Mouse (Mus musculus): ENCODE results near the gene Soga1.

Soga1 gene

DNA sequence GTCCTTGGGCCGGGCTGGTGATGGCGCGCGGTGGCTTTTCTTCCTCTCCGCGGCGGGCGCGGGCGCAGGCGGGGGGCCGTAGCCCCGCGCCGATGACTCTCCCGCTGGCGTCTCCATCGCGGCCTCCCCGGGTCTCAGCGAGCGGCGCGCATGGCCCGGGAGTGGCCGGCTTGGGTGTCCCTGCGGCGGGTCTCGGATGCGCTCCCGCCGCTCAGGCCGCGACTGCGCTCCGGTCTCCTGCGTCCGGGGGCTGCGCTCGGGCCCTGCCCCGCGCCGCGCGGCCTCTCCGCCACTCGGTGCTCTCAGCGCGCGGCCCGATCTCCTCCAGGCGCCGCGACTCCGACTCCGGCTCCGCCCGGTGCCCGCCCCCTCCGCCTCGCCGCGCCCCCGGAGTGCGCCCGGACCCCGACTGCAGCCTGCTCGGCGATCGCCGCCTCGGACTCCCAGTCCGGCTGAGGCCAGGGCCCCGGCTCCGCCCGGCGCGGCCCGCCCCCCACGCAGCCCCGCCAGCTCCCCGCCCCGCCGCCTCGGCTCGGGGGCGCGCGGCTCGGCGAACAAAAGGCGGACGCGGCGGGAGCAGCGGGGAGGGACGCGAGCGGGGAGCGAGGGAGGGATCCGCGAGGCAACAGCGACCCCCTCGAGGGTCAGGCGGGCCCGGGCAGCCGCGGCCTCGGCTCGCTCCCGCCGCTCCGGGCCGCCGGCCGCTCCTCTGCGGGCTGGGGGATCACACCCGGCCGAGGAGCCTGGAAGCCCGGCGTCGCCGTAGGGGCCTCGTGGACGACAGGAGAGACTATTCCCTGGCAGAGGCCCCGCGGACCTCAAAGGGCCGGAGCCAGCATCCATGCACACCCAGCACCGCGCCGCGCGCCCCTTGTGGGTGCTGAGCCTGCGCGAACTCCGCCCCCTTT lies at the start of gene Soga1:
Gene Soga1, minus strand, starts transcription at position 462 of the 908 bp plus-strand sequence.
- DNase-seq (ENCODE audit: low read depth in 2 of 2, low spot score in 2 of 2), result peak in 1 of 2 experiments; percentile 20

DNA sequence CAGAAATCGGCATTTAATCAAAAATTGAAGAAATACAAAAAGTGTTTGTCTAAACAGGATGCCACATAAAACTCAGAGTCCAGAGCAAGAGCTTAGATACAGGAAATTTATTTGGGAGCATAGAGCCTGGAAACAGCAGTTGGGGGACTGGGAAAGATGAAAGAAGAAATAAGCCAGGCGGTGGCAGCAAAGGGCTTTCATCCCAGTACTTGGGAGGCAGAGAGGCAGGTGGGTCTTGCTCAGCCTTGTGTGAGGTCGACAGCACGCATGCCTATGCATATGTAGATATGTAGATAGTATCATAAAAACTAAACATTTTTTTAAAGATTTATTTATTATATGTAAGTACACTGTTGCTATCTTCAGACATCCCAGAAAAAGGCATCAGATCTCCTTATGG lies 49.0 kb upstream of the Soga1 start:
- DNase-seq (ENCODE audit: low read depth in 2 of 2, low spot score in 2 of 2), result no peak

GRCm38 (mm10) chr2:157127370-157127769 lies 48.3 kb upstream of the Soga1 start:
- DNase-seq (ENCODE audit: low read depth in 2 of 2, low spot score in 2 of 2), result no peak

DNA sequence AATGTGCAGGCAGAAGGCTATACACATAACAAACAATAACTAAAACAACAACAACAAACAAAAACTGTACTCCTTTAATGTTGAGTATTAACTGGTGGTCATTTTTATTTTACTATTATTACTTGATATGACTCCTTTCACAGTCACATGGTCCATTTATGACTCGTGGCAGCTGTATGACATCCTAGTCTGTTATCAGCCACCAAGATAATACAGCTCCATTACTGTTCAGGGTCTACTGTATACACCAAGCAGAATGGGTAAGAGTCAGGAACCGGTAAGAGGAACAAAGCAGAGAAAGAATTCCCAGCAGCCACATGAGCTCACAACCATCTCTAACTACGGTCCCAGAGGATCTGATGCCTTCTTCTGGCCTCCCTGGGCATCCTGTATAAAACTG lies 46.2 kb upstream of the Soga1 start:
- DNase-seq (ENCODE audit: low read depth in 2 of 2, low spot score in 2 of 2), result no peak

- DNase-seq (ENCODE audit: low read depth in 2 of 2, low spot score in 2 of 2), result peak; percentile 72 to 80
Observed at GRCm38 (mm10) chr2:157121766-157122165, 42.7 kb upstream of the Soga1 start.

DNA sequence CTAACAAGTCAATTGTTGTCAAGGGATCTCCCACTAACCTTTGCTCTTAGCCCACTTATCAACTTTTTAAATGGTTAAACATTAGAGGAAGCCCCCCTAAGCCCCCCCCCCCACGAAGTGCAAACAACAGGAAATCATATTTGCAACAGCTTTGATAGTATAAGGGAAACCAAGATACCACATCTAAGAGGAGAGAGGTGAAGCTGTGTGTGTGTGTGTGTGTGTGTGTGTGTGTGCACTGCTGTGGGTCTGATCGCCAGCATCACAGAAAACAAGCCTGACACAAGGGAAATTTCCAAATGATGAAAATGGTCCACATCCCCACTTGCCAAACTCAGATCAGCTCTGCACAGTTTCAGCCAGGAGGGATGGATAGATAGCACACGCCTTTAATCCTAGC lies 40.0 kb upstream of the Soga1 start:
- peak; percentile 56 to 74 for DNase-seq (ENCODE audit: low read depth in 2 of 2, low spot score in 2 of 2)

DNA sequence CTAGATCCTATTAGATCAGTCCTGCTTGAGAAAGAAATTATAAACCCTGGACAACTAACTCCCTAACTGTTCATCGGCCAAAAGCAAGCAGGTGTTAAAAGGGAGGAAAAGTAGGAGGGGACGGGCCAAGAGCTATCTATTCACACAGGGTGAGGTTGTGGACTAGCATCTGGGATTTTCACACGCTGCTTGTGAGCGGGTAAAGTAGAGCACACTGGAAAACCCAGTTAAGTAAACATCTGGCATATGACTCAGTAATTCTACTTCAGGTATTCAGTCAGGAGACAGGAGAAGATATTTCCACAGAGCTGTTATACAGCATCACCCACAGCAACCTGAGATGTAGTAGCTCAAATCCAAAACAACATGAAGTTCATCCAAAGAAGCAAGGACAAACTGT lies 39.5 kb upstream of the Soga1 start:
- no peak for DNase-seq (ENCODE audit: low read depth in 2 of 2, low spot score in 2 of 2)

- peak in 1 of 2 experiments; percentile 51 for DNase-seq (ENCODE audit: low read depth in 2 of 2, low spot score in 2 of 2)
Observed at GRCm38 (mm10) chr2:157116964-157117363, 37.9 kb upstream of the Soga1 start.

DNA sequence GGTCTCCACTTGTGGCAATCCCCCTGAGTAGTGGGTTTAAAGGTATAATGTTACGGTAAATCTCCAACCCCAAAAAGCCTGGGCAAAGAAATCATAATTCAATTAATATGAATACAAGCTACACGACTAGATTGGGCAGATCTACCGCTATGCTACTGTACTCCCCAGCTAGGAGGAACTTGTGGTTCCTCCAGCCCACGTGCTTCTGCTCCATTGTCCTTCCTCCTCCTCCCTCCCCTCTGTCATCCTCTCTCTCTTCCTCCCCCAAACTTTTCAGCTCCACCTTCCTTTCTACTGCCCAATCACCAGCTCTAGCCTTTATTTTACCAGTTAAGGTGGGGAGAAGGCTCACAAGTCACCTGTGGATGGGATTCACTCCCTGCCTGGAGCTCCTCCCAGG lies 29.2 kb upstream of the Soga1 start:
- no peak for DNase-seq (ENCODE audit: low read depth in 2 of 2, low spot score in 2 of 2)

GRCm38 (mm10) chr2:157104454-157104853 lies 25.4 kb upstream of the Soga1 start:
- DNase-seq (ENCODE audit: low read depth in 2 of 2, low spot score in 2 of 2), result no peak

- DNase-seq (ENCODE audit: low read depth in 2 of 2, low spot score in 2 of 2), result no peak
Observed at GRCm38 (mm10) chr2:157102256-157102655, 23.2 kb upstream of the Soga1 start.

GRCm38 (mm10) chr2:157101650-157102049 lies 22.6 kb upstream of the Soga1 start:
- DNase-seq (ENCODE audit: low read depth in 2 of 2, low spot score in 2 of 2), result no peak

DNA sequence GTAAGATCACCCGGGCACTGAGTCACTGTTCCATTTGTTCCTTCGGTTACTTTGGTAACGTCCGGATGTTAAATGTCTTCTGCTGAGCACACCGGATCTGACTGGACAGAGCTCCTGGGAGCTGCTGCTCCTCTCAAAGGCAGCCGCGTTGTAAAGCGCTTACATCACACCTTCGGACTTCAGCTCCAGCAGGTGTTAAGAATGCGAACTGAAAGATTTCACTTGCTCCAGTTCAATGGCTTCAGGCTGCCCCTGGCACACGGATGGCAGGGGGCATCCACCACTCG lies 21.2 kb upstream of the Soga1 start:
- DNase-seq (ENCODE audit: low read depth in 2 of 2, low spot score in 2 of 2), result no peak

DNA sequence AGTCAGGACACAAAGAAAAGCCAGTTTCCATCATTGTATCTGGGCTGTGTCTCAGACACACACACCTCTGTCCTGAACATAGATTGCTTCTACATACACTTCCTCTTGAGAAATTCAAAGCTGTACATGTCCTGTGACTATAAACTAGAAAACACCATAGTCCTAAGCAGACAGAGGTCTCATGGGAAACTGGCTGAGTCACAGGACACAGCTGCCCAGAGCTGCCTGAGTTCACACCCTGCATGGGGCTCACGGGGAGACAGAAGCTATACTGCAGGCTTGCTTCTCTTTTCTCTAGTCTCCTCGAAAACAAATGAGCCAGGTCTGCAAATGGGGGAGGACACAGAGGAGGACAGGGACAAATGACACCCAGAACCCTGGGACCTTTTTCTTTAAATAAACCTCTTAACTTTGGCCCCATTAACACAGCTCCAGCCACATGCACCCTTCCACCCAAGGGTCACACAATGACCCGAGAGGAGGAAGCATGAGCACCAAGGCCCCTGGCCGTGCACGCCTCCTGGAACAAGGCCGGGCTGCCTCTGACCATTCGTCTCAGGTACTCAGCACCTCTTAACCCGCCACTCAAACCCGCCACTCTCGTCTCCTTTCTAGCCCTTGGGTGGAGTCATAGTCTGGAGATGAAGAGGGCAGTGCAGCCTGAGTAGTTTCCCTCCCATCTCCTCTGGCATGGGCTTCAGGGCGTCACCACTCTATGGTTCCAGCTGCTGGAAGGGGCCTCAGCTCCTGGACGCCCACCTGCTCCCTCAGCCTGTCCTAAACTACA lies 20.7 kb upstream of the Soga1 start:
- DNase-seq (ENCODE audit: low read depth in 2 of 2, low spot score in 2 of 2), result no peak

DNA sequence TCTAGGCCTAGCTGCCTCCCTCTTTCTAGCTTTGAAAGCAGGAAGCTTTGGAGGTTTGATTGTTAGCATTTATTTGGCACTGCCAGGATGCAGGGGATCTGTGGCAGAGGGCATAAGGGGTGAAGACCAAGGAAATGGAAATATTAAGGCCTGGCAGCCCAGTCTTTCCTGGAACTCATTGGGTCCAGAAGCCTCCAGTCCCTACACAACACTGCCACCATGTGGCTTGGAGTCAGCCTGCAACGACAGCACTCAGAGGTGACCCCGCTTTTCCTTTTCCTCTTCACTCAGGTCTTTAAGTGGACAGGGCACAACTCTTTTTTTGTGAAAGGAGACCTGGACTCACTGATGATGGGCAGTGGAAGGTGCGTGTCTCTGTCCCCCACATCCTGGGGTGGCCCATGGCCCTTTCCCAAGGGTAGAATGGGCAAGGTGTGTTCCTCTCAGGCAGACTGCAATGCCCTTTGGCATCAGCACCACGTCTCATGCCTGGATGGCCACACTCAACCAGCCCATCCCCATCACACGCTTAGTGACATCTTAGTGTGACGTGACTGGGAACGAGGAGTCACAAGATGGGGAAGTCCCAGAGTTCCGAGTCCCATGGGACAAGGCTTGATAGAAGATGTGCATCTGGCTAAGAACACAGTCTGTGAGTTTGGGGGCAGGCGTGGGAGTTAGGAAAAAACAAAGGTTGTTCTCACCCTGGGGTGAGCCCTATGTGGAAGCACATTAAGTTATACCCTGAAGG lies 16.1 kb upstream of the Soga1 start:
- no peak for DNase-seq (ENCODE audit: low read depth in 2 of 2, low spot score in 2 of 2)

DNA sequence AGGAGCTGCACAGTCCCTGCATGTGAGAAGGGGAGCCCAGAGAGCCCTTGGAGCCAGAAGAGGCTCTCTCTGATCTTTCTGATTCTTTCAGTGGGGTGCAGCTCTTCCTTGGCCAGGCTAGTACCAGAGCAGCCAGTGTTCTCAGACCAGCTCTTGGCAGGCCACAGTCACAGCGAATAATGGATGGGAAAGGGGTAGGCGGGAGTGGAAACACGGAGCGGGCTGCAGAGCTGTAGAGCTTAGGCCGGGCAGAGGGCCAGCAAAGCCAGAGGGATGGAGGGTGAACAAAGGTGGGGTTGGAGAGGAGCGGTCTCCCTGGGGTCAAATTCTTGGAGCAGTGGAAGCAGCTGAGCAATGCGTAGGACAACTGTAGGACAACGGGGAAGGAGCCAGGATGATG lies 13.0 kb upstream of the Soga1 start:
- DNase-seq (ENCODE audit: low read depth in 2 of 2, low spot score in 2 of 2), result no peak

GRCm38 (mm10) chr2:157087536-157088317 lies 8.7 kb upstream of the Soga1 start:
- no peak for DNase-seq (ENCODE audit: low read depth in 2 of 2, low spot score in 2 of 2)

DNA sequence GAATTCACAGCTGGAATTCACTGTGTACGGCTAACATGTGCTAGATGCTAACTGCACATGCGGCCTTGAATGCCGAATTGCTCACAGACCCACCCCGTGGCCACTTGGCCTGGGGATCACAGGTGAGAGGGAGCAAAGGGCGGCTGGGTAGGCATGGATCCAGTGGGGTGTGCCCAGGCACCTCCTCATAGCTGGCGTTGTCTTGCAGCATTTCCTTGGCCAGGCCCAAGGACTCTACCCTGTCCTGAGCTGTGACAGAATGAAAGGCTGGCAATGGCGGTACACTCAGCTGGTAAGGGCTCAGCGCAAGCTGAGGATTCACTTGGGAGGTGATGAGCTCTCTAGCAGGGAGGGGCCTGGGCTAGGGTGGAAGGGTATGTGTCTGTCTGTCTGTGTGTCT lies 7.7 kb upstream of the Soga1 start, which contains the start of gene Tldc2:
Gene Tldc2, plus strand, starts transcription at position 260 of the 400 bp plus-strand sequence.
- DNase-seq (ENCODE audit: low read depth in 2 of 2, low spot score in 2 of 2), result no peak

- no peak for DNase-seq (ENCODE audit: low read depth in 2 of 2, low spot score in 2 of 2)
Observed at GRCm38 (mm10) chr2:157084831-157085585, 6.0 kb upstream of the Soga1 start.

DNA sequence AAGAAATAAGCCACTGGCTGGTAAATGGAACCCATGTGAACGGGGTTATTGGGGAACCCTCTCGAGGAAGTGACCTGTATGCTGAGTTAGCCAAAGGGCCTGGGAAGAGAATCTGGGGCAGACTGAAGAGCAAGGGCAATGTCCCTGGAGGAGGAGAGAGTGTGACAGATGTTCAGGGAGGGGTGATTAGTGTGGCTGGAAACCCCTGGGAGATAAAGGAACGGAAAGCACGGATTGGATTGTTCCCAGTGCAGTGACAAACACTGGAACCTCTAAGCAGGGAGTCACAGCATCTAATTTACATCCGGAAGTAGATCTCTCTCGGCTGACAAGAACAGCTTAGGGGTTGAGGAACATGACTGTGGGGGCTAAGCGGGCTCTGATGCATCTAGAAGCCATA lies 2.9 kb upstream of the Soga1 start:
- no peak for DNase-seq (ENCODE audit: low read depth in 2 of 2, low spot score in 2 of 2)
